Mouse (Mus musculus): ENCODE measurements around the gene Idi2.
"Not testable (repeated sequence)": the region's sequence is repeated elsewhere in the genome, so short reads cannot be mapped to it uniquely, and the experiment has no call there.

Idi2 gene

DNA sequence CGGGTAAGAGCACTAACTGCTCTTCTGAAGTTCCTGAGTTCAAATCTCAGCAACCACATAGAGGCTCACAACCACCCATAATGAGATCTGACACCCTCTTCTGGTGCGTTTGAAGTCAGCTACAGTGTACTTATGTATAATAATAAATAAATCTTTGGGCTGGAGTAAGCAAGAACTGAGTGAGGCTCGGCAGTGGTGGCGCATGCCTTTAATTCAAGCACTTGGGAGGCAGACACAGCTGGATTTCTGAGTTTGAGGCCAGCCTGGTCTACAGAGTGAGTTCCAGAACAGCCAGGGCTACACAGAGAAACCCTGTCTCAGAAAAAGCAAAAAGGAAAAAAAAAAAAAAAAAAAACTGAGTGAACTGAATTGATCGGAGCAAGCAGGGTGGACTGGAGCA is 44.6 kb downstream of the Idi2 start:
- not testable (repeated sequence) for DNase-seq (ENCODE audit: low spot score)

- no peak for DNase-seq (ENCODE audit: low spot score)
Measured at GRCm38 (mm10) chr13:8999464-8999863, 46.8 kb downstream of the Idi2 start.

DNA sequence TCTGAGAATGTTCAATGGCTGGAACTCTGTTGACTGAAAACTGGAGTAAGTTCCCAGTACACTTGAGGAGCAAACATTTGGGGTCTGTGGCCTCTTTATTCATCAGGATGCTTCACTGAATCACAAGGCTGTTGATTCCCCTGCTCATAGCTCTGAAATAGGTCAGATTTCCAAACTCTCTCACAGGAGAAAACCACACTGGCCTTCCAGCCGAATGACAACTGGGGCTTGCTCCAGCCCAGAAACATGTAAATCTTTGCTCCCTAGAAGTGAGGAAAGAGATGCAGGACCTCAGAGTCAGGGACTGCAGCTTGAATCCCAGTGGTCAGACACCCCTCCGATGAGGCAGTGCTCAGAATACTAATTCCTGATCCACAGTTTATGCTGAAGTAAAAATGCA is 50.6 kb downstream of the Idi2 start:
- no peak for DNase-seq (ENCODE audit: low spot score)

All from embryo, embryonic 10.5 days (tissue).